Mouse (Mus musculus): Measurements from ENCODE around the gene Pappa.

Gene Pappa

DNA sequence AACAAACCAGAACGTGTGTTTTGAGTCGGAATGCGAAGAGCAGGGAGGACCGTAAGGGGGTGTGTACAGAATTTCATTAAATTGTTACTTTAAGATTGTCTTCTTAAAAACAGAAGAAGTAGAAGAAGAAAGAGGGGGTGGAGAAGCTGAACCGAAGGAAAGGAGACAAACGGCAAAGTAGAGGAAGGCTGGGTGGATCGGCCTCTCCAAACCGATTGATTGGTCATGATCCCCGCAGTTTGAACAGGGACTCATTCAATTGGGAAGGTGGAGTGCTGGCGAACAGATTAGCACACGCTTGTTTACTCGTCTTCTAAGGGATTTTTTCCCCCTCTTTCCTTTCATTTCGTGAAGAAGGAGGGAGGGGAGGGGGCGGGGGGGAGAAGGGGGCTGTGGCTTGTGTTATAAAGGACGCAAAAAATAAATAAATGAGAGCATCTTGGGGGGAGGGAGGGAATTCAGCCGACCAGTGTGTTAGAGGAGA lies at the start of gene Pappa:
TSS of gene Pappa (plus strand) at position 434 of the 484 bp plus-strand sequence.
- no peak for DNase-seq (ENCODE audit: low spot score)

DNA sequence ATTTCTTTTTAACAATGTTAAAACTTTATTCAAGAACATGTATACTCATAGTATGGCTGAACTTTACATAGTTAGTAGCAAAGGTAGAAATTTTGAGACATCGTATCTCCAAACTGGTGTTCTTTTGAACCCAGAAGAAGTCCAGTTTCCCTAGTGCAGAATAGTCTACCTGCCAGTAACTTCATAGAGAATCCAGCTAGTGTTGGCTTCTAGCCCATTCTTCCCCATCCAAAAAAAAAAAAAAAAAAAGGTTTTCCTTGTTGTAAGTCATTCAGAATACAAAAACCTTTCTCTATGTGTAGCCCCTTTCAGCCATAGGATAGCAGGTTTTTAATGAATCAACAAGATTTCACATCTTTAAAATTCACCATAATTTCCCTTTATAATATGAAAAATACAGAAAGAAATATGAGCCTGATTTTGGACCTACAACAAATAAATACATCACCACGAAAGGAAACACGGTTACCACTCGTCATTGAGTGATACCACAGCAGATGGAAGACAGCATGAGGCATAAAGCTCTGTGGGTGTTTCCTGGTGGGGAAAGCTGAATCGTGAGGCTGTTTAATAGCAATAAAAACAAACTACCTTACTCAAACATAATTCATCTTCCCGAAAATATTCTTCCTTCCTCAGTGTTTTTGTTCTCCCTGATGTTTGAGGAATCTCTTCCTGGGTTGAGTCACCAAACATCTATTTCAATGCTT lies 45.9 kb upstream of the Pappa start:
- DNase-seq (ENCODE audit: low spot score): no peak

- no peak for DNase-seq (ENCODE audit: low spot score)
These were observed 37.1 kb upstream of the Pappa start for GRCm38 (mm10) chr4:65086864-65087263.

DNA sequence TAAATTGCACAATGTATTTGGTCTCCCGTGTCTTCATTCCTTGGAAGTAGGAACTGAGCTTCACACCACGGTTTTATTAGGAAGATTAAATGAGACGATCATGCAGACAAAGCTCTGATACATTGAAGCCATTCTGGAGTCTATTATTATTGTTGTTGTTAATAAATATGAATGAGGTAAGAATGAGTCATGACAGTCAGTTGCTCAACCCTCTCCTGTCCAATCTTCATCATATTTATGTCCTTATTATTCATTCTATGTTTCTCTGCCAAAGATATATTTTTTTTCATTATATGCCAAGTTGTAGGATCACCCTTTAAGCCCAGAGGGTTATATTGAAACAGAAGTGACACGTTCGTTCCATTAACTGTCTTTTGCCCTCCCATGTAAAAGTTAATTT lies 36.4 kb upstream of the Pappa start:
- DNase-seq (ENCODE audit: low spot score): no peak

- DNase-seq (ENCODE audit: low spot score): no peak
These were observed 31.8 kb upstream of the Pappa start for GRCm38 (mm10) chr4:65092191-65092590.

- no peak for DNase-seq (ENCODE audit: low spot score)
These were observed 3.6 kb upstream of the Pappa start for GRCm38 (mm10) chr4:65120329-65120728.

DNA sequence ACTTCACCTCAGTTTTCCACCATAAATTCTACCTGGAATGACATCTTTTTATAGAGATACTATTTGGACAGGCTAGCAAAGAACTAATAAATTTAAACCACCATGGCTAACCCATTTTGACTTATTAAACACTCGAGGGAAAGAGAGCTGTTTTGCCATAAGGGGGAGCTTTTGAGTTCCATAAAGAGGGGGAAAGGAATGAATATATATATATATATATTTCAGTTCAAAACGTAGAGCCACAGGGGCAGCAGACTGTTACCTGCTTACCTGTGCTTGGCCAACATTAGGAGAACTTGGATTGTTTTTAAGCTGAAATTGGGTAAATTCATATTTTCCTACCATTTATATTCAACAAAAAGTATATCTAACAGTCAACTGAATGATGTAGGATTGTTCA lies 1.1 kb upstream of the Pappa start:
- no peak for DNase-seq (ENCODE audit: low spot score)

GRCm38 (mm10) chr4:65124369-65125151 lies 586 bp downstream of the Pappa start:
- DNase-seq (ENCODE audit: low spot score): no peak

DNA sequence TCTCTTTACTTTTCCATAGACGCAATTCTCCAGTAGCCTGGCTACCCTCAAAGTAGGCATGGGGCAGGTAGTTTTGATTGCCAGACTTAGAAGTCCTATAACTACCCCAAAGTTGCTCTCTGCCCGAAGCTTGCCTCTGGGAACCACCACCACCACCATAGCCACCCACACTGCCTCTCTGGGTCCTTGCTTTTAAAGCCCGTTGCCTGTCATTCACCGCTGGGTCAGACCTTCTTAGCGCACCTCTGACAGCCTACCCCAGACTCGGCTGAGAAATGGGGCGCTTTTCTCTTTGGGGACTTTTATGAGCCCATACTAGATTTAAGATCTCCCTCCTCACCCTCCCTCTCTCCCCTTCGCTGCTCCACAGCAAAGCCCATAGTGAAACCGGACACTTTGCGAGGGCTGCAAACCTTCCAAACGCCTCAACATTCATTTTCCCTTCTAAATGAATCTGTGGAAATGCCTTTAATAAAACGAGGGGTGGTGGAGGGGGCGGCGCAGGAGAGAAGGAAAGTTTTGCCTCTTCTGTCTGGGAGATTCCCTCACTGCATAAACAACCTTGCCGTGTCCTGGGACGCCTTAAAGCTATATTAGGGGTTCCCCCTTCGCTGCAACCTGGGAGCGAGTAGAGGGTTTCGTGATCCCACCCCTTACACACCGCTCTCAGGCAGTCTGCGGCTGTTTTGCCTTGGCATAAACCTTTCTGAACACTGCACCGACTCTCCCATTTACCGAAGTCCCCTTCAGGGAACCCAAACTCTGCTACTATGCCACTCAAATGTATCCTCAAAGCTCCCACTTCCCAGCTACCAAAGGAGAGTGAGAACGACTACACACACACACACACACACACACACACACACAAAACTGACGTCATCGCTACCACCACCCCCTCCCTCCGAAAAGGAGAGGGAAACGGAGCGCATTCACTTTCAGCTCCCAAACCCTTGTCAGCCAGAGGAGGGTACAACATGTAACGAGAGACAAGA lies 1.7 kb downstream of the Pappa start:
- DNase-seq (ENCODE audit: low spot score): no peak

- no peak for DNase-seq (ENCODE audit: low spot score)
These were observed 2.7 kb downstream of the Pappa start for GRCm38 (mm10) chr4:65126451-65127290.

- DNase-seq (ENCODE audit: low spot score): no peak
These were observed 3.3 kb downstream of the Pappa start for GRCm38 (mm10) chr4:65127291-65127590.

- DNase-seq (ENCODE audit: low spot score): no peak
These were observed 8.7 kb downstream of the Pappa start for GRCm38 (mm10) chr4:65132657-65133056.

DNA sequence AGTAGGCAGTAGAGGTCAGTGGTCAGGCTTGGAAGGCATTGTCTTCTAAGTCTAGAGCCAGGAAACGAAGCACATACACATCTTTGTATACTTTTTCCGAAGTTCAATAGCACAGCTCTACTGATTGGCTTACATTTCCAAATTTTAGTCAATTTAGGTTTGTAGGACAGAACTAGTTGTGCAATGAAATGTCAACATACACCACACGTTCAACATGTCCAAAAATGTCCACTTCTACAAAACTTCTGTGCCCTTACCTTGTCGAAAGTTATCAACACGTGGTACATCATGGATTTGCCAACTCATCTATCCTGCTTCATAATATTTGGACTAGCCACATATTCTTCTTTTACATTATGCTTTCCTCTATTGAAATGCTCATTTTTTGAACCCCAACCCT lies 10.4 kb downstream of the Pappa start:
- no peak for DNase-seq (ENCODE audit: low spot score)

GRCm38 (mm10) chr4:65135109-65135508 lies 11.1 kb downstream of the Pappa start:
- no peak for DNase-seq (ENCODE audit: low spot score)

- no peak for DNase-seq (ENCODE audit: low spot score)
These were observed 12.6 kb downstream of the Pappa start for GRCm38 (mm10) chr4:65136541-65136940.

DNA sequence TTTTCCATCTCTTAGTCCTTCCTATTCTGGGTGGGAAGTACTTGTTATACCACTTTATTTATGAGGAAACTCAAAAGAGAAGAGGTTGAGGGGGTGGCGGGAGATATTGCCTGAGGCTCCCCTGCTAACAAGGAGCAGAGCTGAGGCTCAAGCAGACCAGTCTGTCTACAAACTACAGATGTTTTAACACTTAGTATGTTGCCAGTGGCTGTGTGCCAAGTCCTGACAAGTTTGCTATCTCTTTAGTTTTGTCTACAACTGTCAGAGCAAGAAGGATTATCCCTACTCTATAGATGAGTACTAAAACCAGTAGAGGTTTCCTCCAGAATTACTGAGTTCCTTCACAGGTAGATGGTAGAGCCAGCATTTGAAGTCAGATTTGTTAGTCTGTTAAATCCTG lies 23.0 kb downstream of the Pappa start:
- no peak for DNase-seq (ENCODE audit: low spot score)

DNA sequence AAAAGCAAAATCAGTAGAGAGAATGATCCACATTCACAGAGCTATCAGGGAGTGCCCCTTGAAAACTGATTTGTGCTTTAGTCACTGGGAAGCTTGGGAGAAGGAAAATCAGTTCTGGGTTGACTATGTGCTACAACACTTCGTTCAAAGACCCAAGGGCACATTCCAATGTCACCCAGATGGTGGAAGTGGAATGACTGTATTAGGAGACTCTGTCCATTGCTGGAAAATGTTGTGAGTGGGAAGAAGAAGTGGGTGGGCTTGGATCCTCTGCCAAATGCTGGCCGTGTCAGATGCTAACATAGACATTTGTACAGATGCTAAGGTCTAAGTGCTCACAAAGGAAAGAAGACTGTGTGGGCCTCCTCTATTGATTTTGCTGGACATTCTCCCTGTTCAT lies 29.6 kb downstream of the Pappa start:
- DNase-seq (ENCODE audit: low spot score): no peak

DNA sequence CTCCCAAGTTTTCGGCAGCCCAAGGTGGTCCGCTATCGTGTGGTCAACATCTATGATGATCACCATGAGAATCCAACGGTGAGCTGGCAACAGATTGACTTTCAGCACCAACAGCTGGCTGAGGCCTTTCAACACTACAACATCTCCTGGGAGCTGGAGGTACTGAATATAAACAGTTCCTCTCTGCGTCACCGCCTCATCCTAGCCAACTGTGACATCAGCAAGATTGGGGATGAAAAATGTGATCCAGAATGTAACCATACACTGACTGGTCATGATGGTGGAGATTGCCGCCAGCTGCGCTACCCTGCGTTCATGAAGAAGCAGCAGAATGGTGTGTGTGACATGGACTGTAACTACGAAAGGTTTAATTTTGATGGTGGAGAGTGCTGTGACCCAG lies 32.3 kb downstream of the Pappa start:
- DNase-seq (ENCODE audit: low spot score): no peak

DNA sequence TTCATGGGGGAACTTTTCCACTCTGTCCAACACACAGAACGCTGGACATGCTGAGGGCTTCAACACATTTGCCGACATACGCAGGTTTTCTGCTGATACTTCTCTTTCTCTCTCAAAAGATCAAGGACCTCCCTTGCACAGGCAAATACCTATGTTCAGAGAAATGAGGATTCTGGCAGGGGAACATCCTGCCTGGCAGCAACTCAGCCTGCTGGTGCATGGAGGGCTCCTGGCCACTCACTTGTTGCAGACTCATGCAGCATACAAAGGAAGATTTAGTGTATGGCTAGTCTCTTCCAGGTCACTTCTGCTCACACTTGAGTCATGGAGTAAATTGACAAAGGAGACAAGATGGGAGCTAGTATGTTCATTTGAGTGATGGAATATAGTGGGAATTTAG lies 34.7 kb downstream of the Pappa start:
- DNase-seq (ENCODE audit: low spot score): no peak

GRCm38 (mm10) chr4:65159481-65159880 lies 35.5 kb downstream of the Pappa start:
- no peak for DNase-seq (ENCODE audit: low spot score)

DNA sequence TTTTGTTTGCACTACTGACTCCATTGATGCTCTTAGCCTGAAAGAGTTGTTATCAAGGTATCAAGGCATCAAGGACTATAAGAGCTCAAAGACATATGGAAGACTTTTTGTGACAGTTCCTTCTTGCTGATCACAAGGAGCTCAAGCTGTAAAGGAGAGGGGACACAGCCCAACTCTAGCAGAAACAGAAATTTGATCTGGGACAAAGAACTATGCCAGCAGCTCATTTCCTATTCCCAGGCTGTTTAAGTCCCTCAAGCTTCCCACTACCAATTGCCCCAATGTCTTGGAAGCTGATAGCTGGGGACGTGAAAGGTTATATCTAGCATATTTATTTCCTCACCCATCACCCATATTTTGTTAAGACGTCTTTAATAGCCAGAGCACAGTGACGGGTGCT lies 39.7 kb downstream of the Pappa start:
- no peak for DNase-seq (ENCODE audit: low spot score)
